Mouse (Mus musculus) C2C12 (cell line): ENCODE data around the gene Gatd1. TPM values are rescaled to one million over a fixed set of nuclear protein-coding genes. Genes with fewer than 3 reads are reported as not detected.

Source experiments
- H3K27me3 ChIP-seq: one replicate; pipeline ENCODE4 v1.6.1; 2011; ENCODE audit not compliant: control insufficient read depth, insufficient read depth, insufficient read length
- H3K36me3 ChIP-seq: one replicate; pipeline ENCODE4 v1.6.1; 2011; ENCODE audit not compliant: control insufficient read depth, insufficient read depth
- H3K4me3 ChIP-seq: one replicate; pipeline ENCODE4 v1.5.1; 2011; ENCODE audit warnings: mild to moderate bottlenecking, control low read depth; ENCODE audit not compliant: poor library complexity, insufficient read depth, severe bottlenecking
- H3K79me2 ChIP-seq: one replicate; pipeline ENCODE4 v1.6.1; 2011; ENCODE audit not compliant: control insufficient read depth, insufficient read depth
- H3K79me3 ChIP-seq: one replicate; pipeline ENCODE4 v1.6.1; 2011; ENCODE audit warnings: low read depth, control low read depth
- H3ac ChIP-seq: one replicate; pipeline ENCODE3; 2011; ENCODE audit warnings: low read depth; ENCODE audit not compliant: control insufficient read depth, insufficient read length
- CEBPB ChIP-seq: IDR thresholded peaks from one replicate; pipeline ENCODE4 v1.6.1; 2011; ENCODE audit warnings: low read depth, mild to moderate bottlenecking, control low read depth, moderate library complexity
- CTCF ChIP-seq: IDR thresholded peaks from one replicate; pipeline ENCODE4 v1.5.1; 2011; ENCODE audit not compliant: control insufficient read depth, insufficient read depth, insufficient read length
- FOSL1 ChIP-seq: IDR thresholded peaks from one replicate; pipeline ENCODE4 v1.8.0; 2011; ENCODE audit warnings: mild to moderate bottlenecking, low read length; ENCODE audit not compliant: poor library complexity, insufficient read depth, severe bottlenecking
- MAX ChIP-seq: IDR thresholded peaks from one replicate; pipeline ENCODE4 v1.6.1; 2011; ENCODE audit warnings: mild to moderate bottlenecking, control low read depth
- MYOD1 ChIP-seq: IDR thresholded peaks from one replicate; pipeline ENCODE4 v1.6.1; 2011; ENCODE audit warnings: low read depth; ENCODE audit not compliant: control insufficient read depth, insufficient read length
- MYOG ChIP-seq: IDR thresholded peaks from one replicate; pipeline ENCODE4 v1.6.1; 2011; ENCODE audit not compliant: control insufficient read depth, insufficient read length; ENCODE audit errors: extremely low read depth
- USF1 ChIP-seq: IDR thresholded peaks from one replicate; pipeline ENCODE4 v1.6.1; 2011; ENCODE audit warnings: low read depth, mild to moderate bottlenecking, control low read depth, moderate library complexity
- polyA plus RNA-seq: library from polyadenylated mRNA; unstranded; fragments of >200 nt; fragmentation: generic; extraction: Trizol; gene quantifications from one replicate; pipeline ENCODE4 v1.2.1, GENCODE M21; 2012; ENCODE audit warnings: missing spikeins

Gatd1 gene
- polyA plus RNA-seq, 1 experiment, result 14.9 TPM

DNA sequence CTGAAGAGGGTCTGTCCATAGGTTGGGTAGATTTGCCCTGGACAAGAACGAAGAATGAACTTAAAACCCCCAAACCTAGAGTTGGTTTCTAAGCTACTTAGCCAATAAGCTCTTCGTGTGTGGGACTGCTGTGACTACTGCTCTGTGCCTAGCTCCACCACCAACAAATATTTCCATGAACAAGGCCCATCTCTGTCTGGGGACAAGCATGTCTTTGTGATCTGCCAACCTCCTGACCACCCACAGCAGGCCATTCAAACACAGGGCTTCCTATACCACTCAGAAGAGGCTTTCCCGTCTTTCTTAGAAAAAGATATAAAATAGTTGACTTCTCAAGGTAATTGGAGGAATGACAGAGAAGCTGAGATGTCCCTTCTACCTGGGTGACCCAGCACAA, 48.9 kb downstream of the Gatd1 start:
- peaks cover 4% of the 10 kb centered on the region for H3K27me3 ChIP-seq
- no peaks in the 10 kb centered on the region for H3K79me3 ChIP-seq
- TF ChIP-seq CTCF, result no peak
- TF ChIP-seq MYOD1, result no peak
- no peak for TF ChIP-seq CEBPB
- no peak for TF ChIP-seq MAX
- TF ChIP-seq FOSL1, result no peak
- no peaks in the 10 kb centered on the region for H3K36me3 ChIP-seq
- H3K79me2 ChIP-seq, result no peaks in the 10 kb centered on the region
- no peak overlapping the region for H3K4me3 ChIP-seq
- H3ac ChIP-seq, result no peak overlapping the region

DNA sequence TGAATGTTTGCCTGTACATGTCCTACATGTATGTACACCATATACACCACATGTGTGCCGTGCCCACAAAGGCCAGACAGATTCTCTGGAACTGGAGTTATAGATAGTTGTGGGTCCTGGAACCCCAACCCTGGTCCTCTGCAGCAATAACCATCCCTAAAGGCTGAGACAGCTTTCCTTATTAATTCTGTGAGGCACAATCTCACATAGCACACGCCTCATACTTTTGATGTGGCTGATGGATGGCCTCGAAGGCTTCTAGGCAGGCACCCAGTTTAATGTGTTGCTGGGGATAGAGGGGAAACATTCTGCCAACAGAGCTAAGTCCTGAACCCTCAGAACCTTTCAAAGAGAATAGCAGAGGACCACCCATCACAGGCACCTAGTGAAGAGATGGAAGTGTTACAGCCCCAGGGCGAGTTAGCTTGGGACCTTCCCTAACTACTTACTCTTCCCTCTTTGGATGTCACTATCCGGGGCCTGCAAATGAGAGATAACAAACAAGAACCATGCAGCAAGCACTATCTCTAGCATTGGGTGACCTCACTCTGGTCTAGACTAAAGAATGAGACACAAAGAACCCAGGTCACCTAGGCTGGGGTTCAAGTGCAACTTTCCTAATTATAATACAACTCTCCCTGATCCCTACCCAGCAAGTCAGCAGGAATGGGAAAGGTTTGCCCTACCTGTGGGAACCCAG, 49.4 kb downstream of the Gatd1 start:
- no peaks in the 10 kb centered on the region for H3K79me3 ChIP-seq
- H3K79me2 ChIP-seq, result no peaks in the 10 kb centered on the region
- H3ac ChIP-seq, result no peak overlapping the region
- no peaks in the 10 kb centered on the region for H3K36me3 ChIP-seq
- peaks cover 4% of the 10 kb centered on the region for H3K27me3 ChIP-seq
- H3K4me3 ChIP-seq, result no peak overlapping the region
- TF ChIP-seq MYOG (no peak), FOSL1 (no peak), CTCF (no peak), MYOD1 (no peak), MAX (no peak), CEBPB (no peak), USF1 (no peak)

DNA sequence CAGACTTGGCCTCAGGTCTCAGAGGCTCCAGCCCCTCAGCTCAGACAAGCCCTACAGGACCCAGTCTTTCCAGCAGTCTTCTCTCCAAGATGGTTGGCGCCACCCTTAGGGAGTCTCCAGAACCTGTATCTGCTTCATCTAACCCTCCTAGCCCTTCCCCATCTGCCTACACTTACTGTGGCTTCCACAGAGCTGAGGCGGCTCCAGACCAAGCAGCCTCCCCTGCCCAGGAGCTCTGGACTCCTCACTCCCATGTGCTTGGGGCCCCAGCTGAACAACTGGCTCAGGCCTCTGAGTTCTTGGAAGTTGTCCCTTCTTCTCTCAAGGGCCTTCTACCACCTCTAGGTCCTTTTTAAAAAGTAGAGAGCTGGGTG, 50.2 kb downstream of the Gatd1 start:
- no peak for TF ChIP-seq USF1
- TF ChIP-seq CTCF, result no peak
- no peak for TF ChIP-seq FOSL1
- no peak for TF ChIP-seq MYOD1
- TF ChIP-seq MYOG, result no peak
- TF ChIP-seq MAX, result no peak
- no peak for TF ChIP-seq CEBPB
- peaks cover 4% of the 10 kb centered on the region for H3K27me3 ChIP-seq
- no peak overlapping the region for H3ac ChIP-seq
- no peaks in the 10 kb centered on the region for H3K79me3 ChIP-seq
- H3K79me2 ChIP-seq, result no peaks in the 10 kb centered on the region
- no peaks in the 10 kb centered on the region for H3K36me3 ChIP-seq
- no peak overlapping the region for H3K4me3 ChIP-seq

DNA sequence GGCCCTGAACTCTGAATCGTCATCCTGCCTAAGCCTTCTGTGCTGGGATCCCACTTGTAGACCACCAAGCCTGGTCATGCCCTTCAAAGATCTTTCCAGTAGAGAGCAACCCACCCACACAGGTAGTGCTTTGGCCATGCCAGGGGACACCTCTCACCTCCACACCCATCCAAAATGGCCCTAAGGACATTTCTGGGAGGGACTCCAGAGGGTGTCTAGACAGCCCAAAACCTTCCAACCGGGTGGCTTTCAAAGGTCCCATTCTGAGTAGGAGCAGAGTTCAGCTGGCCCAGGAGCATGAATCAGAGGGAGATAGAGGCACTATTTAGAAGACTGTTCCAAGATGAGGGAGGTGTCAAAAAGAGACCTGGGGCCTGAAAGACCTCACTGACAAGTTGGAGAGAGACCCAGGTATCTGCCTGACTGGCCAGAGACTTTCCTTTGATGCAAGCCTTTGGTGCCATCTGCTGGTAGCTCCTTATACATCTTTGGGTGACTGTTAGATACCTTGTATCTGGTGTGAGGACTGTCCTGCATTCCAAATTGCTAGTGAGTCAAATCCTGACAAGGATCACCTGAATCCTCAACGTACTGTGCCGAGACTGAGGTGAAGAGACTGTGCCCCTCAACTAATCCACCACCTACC, 50.7 kb downstream of the Gatd1 start:
- Histone ChIP-seq H3ac (no peak overlapping the region), H3K36me3 (no peaks in the 10 kb centered on the region), H3K4me3 (no peak overlapping the region), H3K79me2 (no peaks in the 10 kb centered on the region), H3K79me3 (no peaks in the 10 kb centered on the region), H3K27me3 (peaks cover 4% of the 10 kb centered on the region)
- TF ChIP-seq MAX, result no peak
- no peak for TF ChIP-seq USF1
- TF ChIP-seq MYOG, result no peak
- TF ChIP-seq CTCF, result peak; percentile 46
- no peak for TF ChIP-seq MYOD1
- TF ChIP-seq FOSL1, result no peak

DNA sequence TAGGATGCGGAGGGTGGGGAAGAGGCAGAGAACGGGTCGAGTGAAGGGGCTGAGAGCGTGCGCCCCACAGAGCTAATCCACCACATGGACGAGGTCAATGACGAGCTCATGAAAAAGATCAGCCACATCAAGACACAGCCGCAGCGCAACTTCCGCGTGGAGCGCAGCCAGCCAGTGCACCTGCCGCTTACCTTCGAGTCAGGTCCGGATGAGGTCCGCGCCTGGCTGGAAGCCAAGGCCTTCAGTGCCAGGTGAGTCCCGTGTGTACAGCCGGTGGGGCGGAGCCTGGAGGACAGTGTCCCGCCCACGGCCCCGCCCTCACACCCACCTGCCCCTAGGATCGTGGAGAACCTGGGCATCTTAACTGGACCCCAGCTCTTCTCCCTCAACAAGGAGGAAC, 52.4 kb downstream of the Gatd1 start:
- TF ChIP-seq MYOG, result no peak
- no peak for TF ChIP-seq MYOD1
- TF ChIP-seq FOSL1, result no peak
- no peak for TF ChIP-seq CTCF
- no peak for TF ChIP-seq USF1
- TF ChIP-seq CEBPB, result no peak
- no peak for TF ChIP-seq MAX
- H3K27me3 ChIP-seq, result peaks cover 4% of the 10 kb centered on the region

More for the DNA sequence above, 52.4 kb downstream of the Gatd1 start:
- Histone ChIP-seq H3K79me2 (no peaks in the 10 kb centered on the region), H3K36me3 (no peaks in the 10 kb centered on the region), H3K79me3 (no peaks in the 10 kb centered on the region), H3ac (no peak overlapping the region), H3K4me3 (no peak overlapping the region)

Other genes with a start within 250 kb of the Gatd1 start
- 251 TPM for gene Rnh1, start 241.3 kb downstream of the Gatd1 start, polyA plus RNA-seq
- gene Hras, start 220.1 kb downstream of the Gatd1 start, polyA plus RNA-seq, result 181 TPM
- 0.32 TPM for gene Lrrc56, start 220.0 kb downstream of the Gatd1 start, polyA plus RNA-seq
- 0.05 TPM for gene Lmntd2, start 200.1 kb downstream of the Gatd1 start, polyA plus RNA-seq
- gene Rassf7, start 198.3 kb downstream of the Gatd1 start, polyA plus RNA-seq, result 25.2 TPM
- gene Phrf1, start 185.4 kb downstream of the Gatd1 start, polyA plus RNA-seq, result 60.2 TPM
- gene Irf7, start 147.7 kb downstream of the Gatd1 start, polyA plus RNA-seq, result 0.35 TPM
- gene Cdhr5, start 137.3 kb downstream of the Gatd1 start, polyA plus RNA-seq, result 0.04 TPM
- gene Sct, start 135.0 kb downstream of the Gatd1 start, polyA plus RNA-seq, result 16.1 TPM
- gene Drd4, start 122.1 kb downstream of the Gatd1 start, polyA plus RNA-seq, result 0.01 TPM
- 21.4 TPM for gene Deaf1, start 86.4 kb downstream of the Gatd1 start, polyA plus RNA-seq
- gene Tmem80, start 86.4 kb downstream of the Gatd1 start, polyA plus RNA-seq, result 18.9 TPM
- gene Eps8l2, start 75.3 kb downstream of the Gatd1 start, polyA plus RNA-seq, result 0.67 TPM
- 252 TPM for gene Taldo1, start 21.9 kb downstream of the Gatd1 start, polyA plus RNA-seq
- gene Cend1, start 15.4 kb upstream of the Gatd1 start, polyA plus RNA-seq, result 2.4 TPM
- 16.2 TPM for gene Slc25a22, start 23.8 kb upstream of the Gatd1 start, polyA plus RNA-seq
- 9.5 TPM for gene Pidd1, start 29.9 kb upstream of the Gatd1 start, polyA plus RNA-seq
- gene Rplp2, start 33.2 kb upstream of the Gatd1 start, polyA plus RNA-seq, result 4,785 TPM
- 32.8 TPM for gene Pnpla2, start 41.1 kb upstream of the Gatd1 start, polyA plus RNA-seq
- gene Cracr2b, start 47.0 kb upstream of the Gatd1 start, polyA plus RNA-seq, result 4.5 TPM
- gene Cd151, start 53.3 kb upstream of the Gatd1 start, polyA plus RNA-seq, result 334 TPM
- 124 TPM for gene Polr2l, start 61.0 kb upstream of the Gatd1 start, polyA plus RNA-seq
- 278 TPM for gene Tspan4, start 61.1 kb upstream of the Gatd1 start, polyA plus RNA-seq
- 27.4 TPM for gene Chid1, start 125.7 kb upstream of the Gatd1 start, polyA plus RNA-seq
- 92.7 TPM for gene Ap2a2, start 148.0 kb upstream of the Gatd1 start, polyA plus RNA-seq
- gene Muc6, start 241.2 kb upstream of the Gatd1 start, polyA plus RNA-seq, result 0.27 TPM